Mouse (Mus musculus): ENCODE measurements around the gene Ccnt2. TPM values are rescaled to one million over a fixed set of nuclear protein-coding genes. Genes with fewer than 3 reads are reported as not detected.
A peak's percentile ranks its signal among the peaks of the same experiment; 100 is the strongest.
"Not testable (repeated sequence)": the region's sequence is repeated elsewhere in the genome, so short reads cannot be mapped to it uniquely, and the experiment has no call there.

Ccnt2 gene
- polyA plus RNA-seq, 1 experiment from 2014 or later, result 24.7 TPM

GRCm38 (mm10) chr1:127750401-127751102 lies 23.4 kb upstream of the Ccnt2 start:
- no peaks in the 10 kb centered on the region for H3K36me3 ChIP-seq (ENCODE audit: control insufficient read depth, insufficient read depth, low read length)
- DNase-seq (ENCODE audit: low spot score), result no peak

GRCm38 (mm10) chr1:127755806-127756205 lies 18.2 kb upstream of the Ccnt2 start:
- Histone ChIP-seq H3K27ac (replicated peaks) (no peak overlapping the region), H3K27me3 (ENCODE audit: control insufficient read depth, insufficient read depth, low read length) (no peaks in the 10 kb centered on the region), H3K36me3 (ENCODE audit: control insufficient read depth, insufficient read depth, low read length) (no peaks in the 10 kb centered on the region), H3K4me3 (ENCODE audit: low read depth, low read length) (no peak overlapping the region), H3K9ac (ENCODE audit: low read length) (no peak overlapping the region), H3K4me1 (replicated peaks; ENCODE audit: control insufficient read depth, insufficient read depth) (no peaks in the 10 kb centered on the region), H3K9me3 (ENCODE audit: control insufficient read depth, low read length) (no peaks in the 10 kb centered on the region), H3K4me2 (replicated peaks; ENCODE audit: low read depth) (no peak overlapping the region)
- DNase-seq (ENCODE audit: low spot score) (no peak), ATAC-seq (ENCODE audit: low FRiP score, low TSS enrichment) (peak; percentile 56; the same call in 1 of the 2 replicates)
- 26% methylated on average over 4 of the region's 4 CpGs for WGBS
- TF ChIP-seq EP300 (optimal IDR thresholded peaks at IDR 0.05) (no peak), CTCF (IDR thresholded peaks at IDR 0.05; ENCODE audit: low read depth) (no peak)

More at GRCm38 (mm10) chr1:127750401-127751102, 23.4 kb upstream of the Ccnt2 start:
- Histone ChIP-seq H3K9me3 (ENCODE audit: control insufficient read depth, low read length) (no peaks in the 10 kb centered on the region), H3K4me3 (ENCODE audit: low read depth, low read length) (no peak overlapping the region), H3K4me1 (replicated peaks; ENCODE audit: control insufficient read depth, insufficient read depth) (no peaks in the 10 kb centered on the region), H3K9ac (ENCODE audit: low read length) (no peak overlapping the region), H3K4me2 (replicated peaks; ENCODE audit: low read depth) (no peak overlapping the region), H3K27ac (replicated peaks) (no peak overlapping the region), H3K27me3 (ENCODE audit: control insufficient read depth, insufficient read depth, low read length) (no peaks in the 10 kb centered on the region)
- no peak for ATAC-seq (ENCODE audit: low FRiP score, low TSS enrichment)
- 29% methylated on average over 11 of the region's 11 CpGs for WGBS
- TF ChIP-seq CTCF (IDR thresholded peaks at IDR 0.05; ENCODE audit: low read depth) (no peak), EP300 (optimal IDR thresholded peaks at IDR 0.05) (no peak)

- DNase-seq (ENCODE audit: low spot score) (no peak), ATAC-seq (ENCODE audit: low FRiP score, low TSS enrichment) (no peak; the same call in 1 of the 2 replicates)
Measured at GRCm38 (mm10) chr1:127756331-127757163, 17.4 kb upstream of the Ccnt2 start.

GRCm38 (mm10) chr1:127757164-127757545 lies 16.8 kb upstream of the Ccnt2 start:
- not testable (repeated sequence) for DNase-seq (ENCODE audit: low spot score); ATAC-seq (ENCODE audit: low FRiP score, low TSS enrichment); H3K4me1 ChIP-seq (replicated peaks; ENCODE audit: control insufficient read depth, insufficient read depth); H3K4me2 ChIP-seq (replicated peaks; ENCODE audit: low read depth); H3K9ac ChIP-seq (ENCODE audit: low read length); H3K27ac ChIP-seq (replicated peaks); H3K27me3 ChIP-seq (ENCODE audit: control insufficient read depth, insufficient read depth, low read length); H3K4me3 ChIP-seq (ENCODE audit: low read depth, low read length); H3K36me3 ChIP-seq (ENCODE audit: control insufficient read depth, insufficient read depth, low read length); H3K9me3 ChIP-seq (ENCODE audit: control insufficient read depth, low read length)
- 89% methylated on average over 3 of the region's 3 CpGs for WGBS

More at GRCm38 (mm10) chr1:127756331-127757163, 17.4 kb upstream of the Ccnt2 start:
- Histone ChIP-seq H3K36me3 (ENCODE audit: control insufficient read depth, insufficient read depth, low read length) (no peaks in the 10 kb centered on the region), H3K4me3 (ENCODE audit: low read depth, low read length) (no peak overlapping the region), H3K27me3 (ENCODE audit: control insufficient read depth, insufficient read depth, low read length) (no peaks in the 10 kb centered on the region), H3K9ac (ENCODE audit: low read length) (no peak overlapping the region), H3K9me3 (ENCODE audit: control insufficient read depth, low read length) (no peaks in the 10 kb centered on the region), H3K27ac (replicated peaks) (no peak overlapping the region), H3K4me1 (replicated peaks; ENCODE audit: control insufficient read depth, insufficient read depth) (no peaks in the 10 kb centered on the region), H3K4me2 (replicated peaks; ENCODE audit: low read depth) (no peak overlapping the region)
- WGBS, result 63% methylated on average over 5 of the region's 5 CpGs
- TF ChIP-seq EP300 (optimal IDR thresholded peaks at IDR 0.05) (no peak), CTCF (IDR thresholded peaks at IDR 0.05; ENCODE audit: low read depth) (no peak)

GRCm38 (mm10) chr1:127765468-127765867 lies 8.5 kb upstream of the Ccnt2 start:
- ATAC-seq (ENCODE audit: low FRiP score, low TSS enrichment), result no peak
- no peak for DNase-seq (ENCODE audit: low spot score)
- 58% methylated on average over 2 of the region's 2 CpGs for WGBS

GRCm38 (mm10) chr1:127766741-127767140 lies 7.2 kb upstream of the Ccnt2 start:
- TF ChIP-seq CTCF (IDR thresholded peaks at IDR 0.05; ENCODE audit: low read depth) (no peak), EP300 (optimal IDR thresholded peaks at IDR 0.05) (no peak)
- H3K4me2 ChIP-seq (replicated peaks; ENCODE audit: low read depth), result no peak overlapping the region
- H3K9ac ChIP-seq (ENCODE audit: low read length), result no peak overlapping the region
- H3K4me3 ChIP-seq (ENCODE audit: low read depth, low read length), result no peak overlapping the region
- no peaks in the 10 kb centered on the region for H3K36me3 ChIP-seq (ENCODE audit: control insufficient read depth, insufficient read depth, low read length)
- WGBS, result 86% methylated on average over 2 of the region's 2 CpGs
- no peaks in the 10 kb centered on the region for H3K4me1 ChIP-seq (replicated peaks; ENCODE audit: control insufficient read depth, insufficient read depth)
- H3K27me3 ChIP-seq (ENCODE audit: control insufficient read depth, insufficient read depth, low read length), result no peaks in the 10 kb centered on the region
- no peak for DNase-seq (ENCODE audit: low spot score)
- H3K27ac ChIP-seq (replicated peaks), result no peak overlapping the region
- no peaks in the 10 kb centered on the region for H3K9me3 ChIP-seq (ENCODE audit: control insufficient read depth, low read length)
- ATAC-seq (ENCODE audit: low FRiP score, low TSS enrichment), result no peak

More at GRCm38 (mm10) chr1:127765468-127765867, 8.5 kb upstream of the Ccnt2 start:
- Histone ChIP-seq H3K27ac (replicated peaks) (no peak overlapping the region), H3K27me3 (ENCODE audit: control insufficient read depth, insufficient read depth, low read length) (no peaks in the 10 kb centered on the region), H3K36me3 (ENCODE audit: control insufficient read depth, insufficient read depth, low read length) (no peaks in the 10 kb centered on the region), H3K4me3 (ENCODE audit: low read depth, low read length) (no peak overlapping the region), H3K9me3 (ENCODE audit: control insufficient read depth, low read length) (no peaks in the 10 kb centered on the region), H3K4me2 (replicated peaks; ENCODE audit: low read depth) (no peak overlapping the region), H3K4me1 (replicated peaks; ENCODE audit: control insufficient read depth, insufficient read depth) (no peaks in the 10 kb centered on the region), H3K9ac (ENCODE audit: low read length) (no peak overlapping the region)
- peak; percentile 74 for TF ChIP-seq CTCF (IDR thresholded peaks at IDR 0.05; ENCODE audit: low read depth)
- no peak for TF ChIP-seq EP300 (optimal IDR thresholded peaks at IDR 0.05)
